Mouse (Mus musculus) CH12.LX (cell line): ENCODE data around the gene Gmppa. TPM values are rescaled to one million over a fixed set of nuclear protein-coding genes. Genes with fewer than 3 reads are reported as not detected.

ENCODE experiments used
- DNase-seq: peaks from one replicate; pipeline ENCODE4 v3.0.0-alpha.2; 2013; ENCODE audit errors: extremely low read depth
- H3K27ac ChIP-seq: 2 replicates; pipeline ENCODE4 v1.5.1; 2012; ENCODE audit warnings: low read depth, mild to moderate bottlenecking, control low read depth, moderate library complexity; ENCODE audit not compliant: insufficient read depth
- H3K27me3 ChIP-seq: replicated peaks from 2 replicates; pipeline ENCODE3; 2012; ENCODE audit warnings: inconsistent platforms
- H3K36me3 ChIP-seq, 2 experiments: replicated peaks in 1 of 2; 2 replicates each; pipeline versions ENCODE3 to v1.6.1; 2012; ENCODE audit warnings: inconsistent platforms in 1 of 2, low read length in 1 of 2, mild to moderate bottlenecking in 1 of 2, mixed read lengths in 1 of 2, moderate library complexity in 1 of 2; ENCODE audit not compliant: control insufficient read depth in 1 of 2, insufficient read depth in 1 of 2
- H3K4me1 ChIP-seq, 2 experiments: 2 replicates each; pipeline ENCODE4 v1.6.1; 2012; ENCODE audit warnings: inconsistent platforms in 1 of 2, moderate library complexity in 1 of 2; ENCODE audit not compliant: insufficient read depth in 2 of 2, control insufficient read depth in 1 of 2
- H3K4me2 ChIP-seq: 2 replicates; pipeline ENCODE4 v1.6.1; 2012; ENCODE audit warnings: low read depth, mild to moderate bottlenecking, control low read depth; ENCODE audit not compliant: poor library complexity, insufficient read depth, severe bottlenecking
- H3K4me3 ChIP-seq, 3 experiments: fragments of 150-350 bp in 1 of 3; sonication (generic) in 1 of 3; replicated peaks in 1 of 3; 2 replicates each; pipeline versions ENCODE3 to v1.5.1; 2011 to 2012; ENCODE audit warnings: low read depth in 2 of 3, low read length in 2 of 3, mild to moderate bottlenecking in 2 of 3, moderate library complexity in 2 of 3, control low read depth in 1 of 3, improper control_type of control experiment in 1 of 3, inconsistent platforms in 1 of 3, mixed read lengths in 1 of 3; ENCODE audit not compliant: poor library complexity in 1 of 3
- H3K79me2 ChIP-seq: replicated peaks from 2 replicates; pipeline ENCODE4 v1.6.1; 2012; ENCODE audit warnings: mild to moderate bottlenecking, moderate library complexity; ENCODE audit not compliant: control insufficient read depth, poor library complexity, insufficient read depth, severe bottlenecking; ENCODE audit errors: extremely low read depth
- H3K9ac ChIP-seq: 2 replicates; pipeline ENCODE4 v1.6.1; 2012; ENCODE audit warnings: low read depth, mild to moderate bottlenecking, control low read depth, moderate library complexity; ENCODE audit not compliant: insufficient read depth
- H3K9me3 ChIP-seq: replicated peaks from 2 replicates; pipeline ENCODE3; 2012; ENCODE audit warnings: low read length, inconsistent platforms, mixed read lengths
- CHD2 ChIP-seq: IDR thresholded peaks from 2 replicates; pipeline ENCODE4 v1.6.1; 2011; ENCODE audit warnings: low read length, improper control_type of control experiment
- CTCF ChIP-seq, 2 experiments: IDR thresholded peaks in 1 of 2; conservative IDR thresholded peaks in 1 of 2; 2 replicates each; pipeline ENCODE4 v1.5.1; 2011 to 2012; ENCODE audit warnings: low read depth in 2 of 2, low read length in 2 of 2, improper control_type of control experiment in 1 of 2, inconsistent platforms in 1 of 2, mild to moderate bottlenecking in 1 of 2, moderate library complexity in 1 of 2
- GABPA ChIP-seq: IDR thresholded peaks from 2 replicates; pipeline ENCODE4 v1.6.1; 2012; ENCODE audit warnings: low read depth, low read length, improper control_type of control experiment, inconsistent platforms; ENCODE audit not compliant: insufficient replicate concordance
- HCFC1 ChIP-seq: IDR thresholded peaks from 2 replicates; pipeline ENCODE4 v1.6.1; 2012; ENCODE audit warnings: low read depth, mild to moderate bottlenecking, inconsistent platforms, low read length, improper control_type of control experiment
- IRF4 ChIP-seq: IDR thresholded peaks from 2 replicates; pipeline ENCODE4 v1.6.1; 2014; ENCODE audit warnings: low read depth, mild to moderate bottlenecking, inconsistent platforms, low read length, improper control_type of control experiment
- JUN ChIP-seq: IDR thresholded peaks from 2 replicates; pipeline ENCODE4 v1.6.1; 2011; ENCODE audit warnings: low read depth, mild to moderate bottlenecking, low read length, improper control_type of control experiment, moderate library complexity; ENCODE audit not compliant: insufficient read depth
- KAT2A ChIP-seq: IDR thresholded peaks from 2 replicates; pipeline ENCODE4 v1.6.1; 2012; ENCODE audit warnings: low read length, improper control_type of control experiment, inconsistent platforms; ENCODE audit not compliant: insufficient replicate concordance
- MAFK ChIP-seq: IDR thresholded peaks from 2 replicates; pipeline ENCODE4 v1.6.1; 2011; ENCODE audit warnings: low read length, improper control_type of control experiment; ENCODE audit not compliant: insufficient replicate concordance
- MXI1 ChIP-seq: IDR thresholded peaks from 2 replicates; pipeline ENCODE4 v1.6.1; 2011; ENCODE audit warnings: mild to moderate bottlenecking, low read depth, low read length, improper control_type of control experiment
- NELFE ChIP-seq: IDR thresholded peaks from 2 replicates; pipeline ENCODE4 v1.6.1; 2011; ENCODE audit warnings: low read depth, low read length, improper control_type of control experiment
- NRF1 ChIP-seq: IDR thresholded peaks from 2 replicates; pipeline ENCODE4 v1.6.1; 2014; ENCODE audit warnings: low read depth, mild to moderate bottlenecking, inconsistent platforms, low read length, improper control_type of control experiment, moderate library complexity
- PAX5 ChIP-seq: IDR thresholded peaks from 2 replicates; pipeline ENCODE4 v1.6.1; 2012; ENCODE audit warnings: low read length, inconsistent platforms, mixed read lengths
- POLR2A ChIP-seq: IDR thresholded peaks from 2 replicates; pipeline ENCODE4 v1.6.1; 2011; ENCODE audit warnings: low read depth, mild to moderate bottlenecking, improper control_type of control experiment, low read length
- POLR2AphosphoS2 ChIP-seq: IDR thresholded peaks from 2 replicates; pipeline ENCODE4 v1.6.1; 2011; ENCODE audit warnings: low read depth, low read length, improper control_type of control experiment
- RAD21 ChIP-seq: IDR thresholded peaks from 2 replicates; pipeline ENCODE4 v1.6.1; 2011; ENCODE audit warnings: low read depth, mild to moderate bottlenecking, low read length, improper control_type of control experiment, moderate library complexity
- RCOR1 ChIP-seq: conservative IDR thresholded peaks from 2 replicates; pipeline ENCODE4 v1.6.1; 2012; ENCODE audit warnings: low read depth, mild to moderate bottlenecking, inconsistent platforms, low read length, improper control_type of control experiment
- SIN3A ChIP-seq: IDR thresholded peaks from 2 replicates; pipeline ENCODE4 v1.6.1; 2012; ENCODE audit warnings: low read length, improper control_type of control experiment, inconsistent platforms
- TCF12 ChIP-seq: IDR thresholded peaks from 2 replicates; pipeline ENCODE4 v1.6.1; 2014; ENCODE audit warnings: low read depth, mild to moderate bottlenecking, inconsistent platforms, low read length, improper control_type of control experiment
- USF1 ChIP-seq: IDR thresholded peaks from 2 replicates; pipeline ENCODE4 v1.6.1; 2014; ENCODE audit warnings: low read depth, mild to moderate bottlenecking, inconsistent platforms, low read length, improper control_type of control experiment
- ZKSCAN1 ChIP-seq: IDR thresholded peaks from 2 replicates; pipeline ENCODE4 v1.6.1; 2012; ENCODE audit warnings: low read depth, inconsistent platforms, low read length, improper control_type of control experiment, borderline replicate concordance
- ZMIZ1 ChIP-seq: IDR thresholded peaks from 2 replicates; pipeline ENCODE4 v1.6.1; 2012; ENCODE audit warnings: low read depth, mild to moderate bottlenecking, inconsistent platforms, low read length, improper control_type of control experiment
- ZNF384 ChIP-seq: IDR thresholded peaks from 2 replicates; pipeline ENCODE4 v1.6.1; 2012; ENCODE audit warnings: low read depth, low read length, improper control_type of control experiment, inconsistent platforms
- dilution Hi-C: fragments of 300-500 bp; cut with MboI; formaldehyde crosslinking; loops from 2 replicates; pipeline ENCODE4 v1.14.3; 2020; ENCODE audit warnings: low sequenced_read_pairs; ENCODE audit not compliant: extremely low pct_unique_long_range_greater_than_20kb, extremely low pct_ligation_motif_present
- in situ Hi-C: fragments of 300-500 bp; cut with MboI; formaldehyde crosslinking; loops from 3 replicates; pipeline ENCODE4 v1.14.3; 2019; ENCODE audit warnings: low sequenced_read_pairs, low pct_ligation_motif_present, low pct_unique_long_range_greater_than_20kb, mixed read lengths
- polyA plus RNA-seq: library from polyadenylated mRNA; unstranded; fragments of >175 nt; gene quantifications from 2 replicates; pipeline ENCODE4 v1.2.1, GENCODE M21; 2012; ENCODE audit warnings: low read depth; ENCODE audit not compliant: insufficient read length
- total RNA-seq, 2 experiments: library from RNA; depleted of rRNA; stranded (reverse); fragments of 300-350 nt in 1 of 2; fragments of >200 nt in 1 of 2; gene quantifications; 2 replicates each; pipeline ENCODE4 v1.2.3; 2012 to 2014

The Gmppa gene
- total and polyA plus RNA-seq, 3 experiments = 102 to 153 (median 126) TPM

DNA sequence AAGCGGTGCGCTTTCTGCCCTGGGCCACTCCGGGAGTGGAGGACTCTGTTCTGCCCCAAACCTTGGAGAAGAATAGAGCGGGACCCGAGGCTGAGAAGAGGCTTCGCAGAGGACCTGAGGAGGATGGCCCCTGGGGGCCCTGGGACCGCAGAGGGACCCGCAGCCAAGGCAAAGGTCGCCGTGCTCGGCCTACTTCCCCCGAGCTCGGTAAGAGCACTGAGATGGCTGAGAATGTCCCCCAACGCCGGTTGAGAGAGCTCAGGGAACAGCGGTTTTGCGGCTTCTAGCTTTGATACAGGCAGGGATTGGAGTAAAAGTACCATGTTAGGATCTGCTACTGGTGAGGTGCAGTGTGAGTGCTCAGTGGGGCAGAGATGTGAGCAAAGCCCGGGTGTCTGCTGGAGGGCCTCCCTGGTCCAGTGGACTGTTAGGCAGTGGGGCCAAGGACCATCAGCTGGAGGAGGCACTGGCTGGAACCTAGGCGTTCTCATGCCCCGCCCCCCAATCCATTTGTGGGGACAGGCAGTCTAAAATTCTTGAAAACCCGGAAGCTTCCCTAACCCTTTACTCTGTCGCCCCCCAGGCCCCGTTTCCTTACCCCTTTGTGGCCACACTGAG is 46.7 kb upstream of the Gmppa start:
- Histone ChIP-seq H3K4me3 (no peak overlapping the region), H3K9me3 (peaks cover 10% of the 10 kb centered on the region), H3K4me1 (no peaks in the 10 kb centered on the region), H3K36me3 (peaks cover 7 to 86% of the 10 kb centered on the region in 2 experiments), H3K27me3 (no peaks in the 10 kb centered on the region), H3K4me2 (no peak overlapping the region), H3K9ac (no peak overlapping the region), H3K79me2 (no peaks in the 10 kb centered on the region), H3K27ac (no peak overlapping the region)
- DNase-seq = no peak
- in situ Hi-C loops (no loop called here), dilution Hi-C loops (no loop called here)
- TF ChIP-seq CTCF (conservative IDR thresholded peaks at IDR 0.05 in 1 of 2, IDR thresholded peaks at IDR 0.05 in 1 of 2; ENCODE audit: low read depth in 2 of 2, low read length in 2 of 2) (no peak), USF1 (no peak), SIN3A (no peak), RAD21 (no peak)

DNA sequence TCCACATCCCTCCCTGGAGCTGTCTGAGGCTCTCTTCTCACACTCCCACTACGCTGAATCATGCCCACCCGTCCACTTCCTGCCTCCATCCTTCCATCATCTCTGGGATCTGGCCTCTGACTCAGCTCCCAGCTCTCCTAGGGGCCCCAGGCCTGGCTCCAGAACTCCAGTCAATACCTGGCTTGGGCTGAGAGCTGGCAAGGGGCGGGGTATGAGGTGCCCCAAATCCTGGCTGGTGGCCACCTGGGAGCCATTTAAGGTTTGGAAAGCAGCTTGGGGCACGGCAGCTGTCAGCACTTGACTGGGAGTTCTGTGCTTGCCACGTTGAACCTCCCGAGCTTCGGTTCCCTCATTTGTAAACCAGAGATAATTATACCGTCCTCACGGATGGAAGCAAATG is 42.6 kb upstream of the Gmppa start:
- H3K79me2 ChIP-seq = no peaks in the 10 kb centered on the region
- peaks cover 3% of the 10 kb centered on the region for H3K9me3 ChIP-seq
- no peak overlapping the region for H3K4me3 ChIP-seq
- H3K36me3 ChIP-seq = peaks cover 6 to 78% of the 10 kb centered on the region in 2 experiments
- in situ Hi-C loops = no loop called here
- dilution Hi-C loops = no loop called here
- H3K27ac ChIP-seq = no peak overlapping the region
- peaks cover 0 to under 1% of the 10 kb centered on the region in 2 experiments; a peak in 1 of 4 replicates for H3K4me1 ChIP-seq
- no peak for DNase-seq
- no peak overlapping the region for H3K4me2 ChIP-seq
- no peaks in the 10 kb centered on the region for H3K27me3 ChIP-seq
- H3K9ac ChIP-seq = no peak overlapping the region
- TF ChIP-seq ZKSCAN1 (no peak), RCOR1 (no peak), JUN (no peak), KAT2A (no peak), PAX5 (no peak), MXI1 (no peak), TCF12 (no peak), GABPA (no peak), ZNF384 (no peak), NELFE (no peak), CHD2 (no peak), NRF1 (no peak), CTCF (conservative IDR thresholded peaks at IDR 0.05 in 1 of 2, IDR thresholded peaks at IDR 0.05 in 1 of 2; ENCODE audit: low read depth in 2 of 2, low read length in 2 of 2) (no peak), POLR2A (no peak), ZMIZ1 (no peak), POLR2AphosphoS2 (no peak), USF1 (no peak), HCFC1 (no peak), IRF4 (no peak), MAFK (no peak)
- TF ChIP-seq, all 38 proteins: peak for 0
